Mouse (Mus musculus): Measurements from ENCODE around the gene Slc35f1. TPM values are rescaled to one million over a fixed set of nuclear protein-coding genes. Genes with fewer than 3 reads are reported as not detected.
"Not testable (repeated sequence)": the region's sequence is repeated elsewhere in the genome, so short reads cannot be mapped to it uniquely, and the experiment has no call there.

Slc35f1 gene
- polyA plus RNA-seq, 1 experiment = 0.28 TPM

DNA sequence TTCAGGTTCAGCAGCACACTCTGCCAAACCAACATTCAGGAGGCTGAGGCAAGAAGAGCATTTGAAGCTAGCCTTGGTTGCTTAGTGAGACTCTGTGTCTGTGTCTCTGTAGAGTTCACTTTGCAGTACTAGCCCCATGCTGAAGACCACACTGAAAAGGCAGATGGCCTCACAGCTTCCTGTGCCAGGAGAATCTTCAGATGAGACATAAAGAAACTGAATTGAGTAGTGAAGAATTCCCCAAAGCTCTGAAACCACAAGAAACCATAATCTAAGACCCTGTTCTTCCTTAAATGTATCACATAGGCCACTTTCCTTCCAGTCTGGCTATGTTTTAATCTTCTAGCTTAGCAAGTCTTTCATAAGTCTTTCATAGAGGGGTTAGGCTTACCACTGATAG is 161.7 kb downstream of the Slc35f1 start:
- no peak overlapping the region for H3K4me3 ChIP-seq (ENCODE audit: insufficient read depth, low read depth, low read length)
- no peak overlapping the region for H3K27ac ChIP-seq (replicated peaks; ENCODE audit: low read depth, low read length)
- H3K4me1 ChIP-seq (ENCODE audit: control insufficient read depth, insufficient read depth, insufficient read length, low read length) = no peaks in the 10 kb centered on the region

DNA sequence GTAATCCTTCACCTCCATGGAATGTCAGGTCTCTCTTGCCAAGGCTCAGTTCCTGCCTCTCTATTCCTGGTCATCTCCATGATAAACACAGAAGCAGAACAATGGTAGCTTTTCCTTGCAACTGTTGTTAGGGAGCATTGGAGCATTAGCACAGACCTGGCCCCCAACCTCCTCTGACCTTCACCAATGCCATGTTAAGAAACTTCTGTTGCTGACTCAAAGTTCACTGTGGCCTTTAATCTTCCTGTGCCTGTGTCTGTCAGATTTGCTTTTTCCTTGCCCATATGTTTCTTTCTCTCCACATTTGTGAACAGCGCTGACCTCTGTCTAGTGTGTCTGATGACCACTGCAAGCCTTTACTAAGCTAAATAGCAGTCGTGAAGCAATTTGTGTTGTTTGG is 170.5 kb downstream of the Slc35f1 start:
- Histone ChIP-seq H3K4me1 (ENCODE audit: control insufficient read depth, insufficient read depth, insufficient read length, low read length) (no peaks in the 10 kb centered on the region), H3K4me3 (ENCODE audit: insufficient read depth, low read depth, low read length) (no peak overlapping the region), H3K27ac (replicated peaks; ENCODE audit: low read depth, low read length) (no peak overlapping the region)

DNA sequence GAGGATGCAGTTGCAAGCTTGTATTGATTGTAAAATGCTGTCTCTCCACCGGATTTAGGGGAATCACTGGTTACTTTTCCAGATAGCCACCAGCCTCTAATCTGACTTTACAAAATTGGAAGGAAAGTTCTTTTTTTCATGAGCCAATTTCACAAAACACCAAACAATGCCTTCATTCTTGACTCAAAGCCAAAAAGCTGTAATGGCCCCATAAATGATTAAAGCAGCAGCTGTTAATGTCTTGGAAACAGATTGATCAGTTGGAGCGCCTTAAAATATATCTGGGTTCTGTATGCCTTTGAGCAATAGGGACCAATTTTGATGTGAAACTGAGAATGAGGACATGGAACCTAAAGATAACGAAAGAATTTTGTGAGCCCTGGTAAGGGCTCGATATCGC is 174.6 kb downstream of the Slc35f1 start:
- H3K27ac ChIP-seq (replicated peaks; ENCODE audit: low read depth, low read length) = no peak overlapping the region
- H3K4me1 ChIP-seq (ENCODE audit: control insufficient read depth, insufficient read depth, insufficient read length, low read length) = no peaks in the 10 kb centered on the region
- no peak overlapping the region for H3K4me3 ChIP-seq (ENCODE audit: insufficient read depth, low read depth, low read length)

- Histone ChIP-seq H3K4me3 (ENCODE audit: insufficient read depth, low read depth, low read length) (no peak overlapping the region), H3K4me1 (ENCODE audit: control insufficient read depth, insufficient read depth, insufficient read length, low read length) (no peaks in the 10 kb centered on the region), H3K27ac (replicated peaks; ENCODE audit: low read depth, low read length) (no peak overlapping the region)
Observed at GRCm38 (mm10) chr10:52871110-52871509, 180.8 kb downstream of the Slc35f1 start.

- no peak overlapping the region for H3K27ac ChIP-seq (replicated peaks; ENCODE audit: low read depth, low read length)
- no peaks in the 10 kb centered on the region for H3K4me1 ChIP-seq (ENCODE audit: control insufficient read depth, insufficient read depth, insufficient read length, low read length)
- no peak overlapping the region for H3K4me3 ChIP-seq (ENCODE audit: insufficient read depth, low read depth, low read length)
Observed at GRCm38 (mm10) chr10:52874133-52874532, 183.8 kb downstream of the Slc35f1 start.

GRCm38 (mm10) chr10:52874712-52875111 is 184.4 kb downstream of the Slc35f1 start:
- Histone ChIP-seq H3K27ac (replicated peaks; ENCODE audit: low read depth, low read length) (no peak overlapping the region), H3K4me1 (ENCODE audit: control insufficient read depth, insufficient read depth, insufficient read length, low read length) (no peaks in the 10 kb centered on the region)

GRCm38 (mm10) chr10:52877263-52878021 is 187.1 kb downstream of the Slc35f1 start:
- Histone ChIP-seq H3K4me3 (ENCODE audit: insufficient read depth, low read depth, low read length) (no peak overlapping the region), H3K4me1 (ENCODE audit: control insufficient read depth, insufficient read depth, insufficient read length, low read length) (no peaks in the 10 kb centered on the region), H3K27ac (replicated peaks; ENCODE audit: low read depth, low read length) (no peak overlapping the region)

More at GRCm38 (mm10) chr10:52874712-52875111, 184.4 kb downstream of the Slc35f1 start:
- no peak overlapping the region for H3K4me3 ChIP-seq (ENCODE audit: insufficient read depth, low read depth, low read length)

GRCm38 (mm10) chr10:52878093-52878801 is 187.9 kb downstream of the Slc35f1 start:
- no peak overlapping the region for H3K4me3 ChIP-seq (ENCODE audit: insufficient read depth, low read depth, low read length)
- H3K4me1 ChIP-seq (ENCODE audit: control insufficient read depth, insufficient read depth, insufficient read length, low read length) = no peaks in the 10 kb centered on the region
- no peak overlapping the region for H3K27ac ChIP-seq (replicated peaks; ENCODE audit: low read depth, low read length)

DNA sequence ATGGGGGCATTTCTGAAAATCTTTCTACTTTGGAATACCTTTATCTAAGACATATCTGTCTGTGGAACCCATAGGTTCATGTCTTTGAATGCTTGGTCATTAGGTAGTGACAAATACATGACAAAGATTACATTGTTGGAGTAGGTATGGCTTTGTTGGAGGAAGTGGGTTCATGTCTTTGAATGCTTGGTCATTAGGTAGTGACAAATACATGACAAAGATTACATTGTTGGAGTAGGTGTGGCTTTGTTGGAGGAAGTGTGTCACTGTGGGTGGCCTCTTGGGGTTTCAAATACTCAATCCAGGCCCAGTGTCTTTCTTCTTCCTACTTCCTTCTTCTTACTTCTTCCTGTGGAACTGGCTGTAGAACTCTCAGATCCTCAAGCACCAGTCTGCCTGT is 206.4 kb downstream of the Slc35f1 start:
- H3K27ac ChIP-seq (replicated peaks; ENCODE audit: low read depth, low read length); H3K4me3 ChIP-seq (ENCODE audit: insufficient read depth, low read depth, low read length); H3K4me1 ChIP-seq (ENCODE audit: control insufficient read depth, insufficient read depth, insufficient read length, low read length): not testable (repeated sequence)

DNA sequence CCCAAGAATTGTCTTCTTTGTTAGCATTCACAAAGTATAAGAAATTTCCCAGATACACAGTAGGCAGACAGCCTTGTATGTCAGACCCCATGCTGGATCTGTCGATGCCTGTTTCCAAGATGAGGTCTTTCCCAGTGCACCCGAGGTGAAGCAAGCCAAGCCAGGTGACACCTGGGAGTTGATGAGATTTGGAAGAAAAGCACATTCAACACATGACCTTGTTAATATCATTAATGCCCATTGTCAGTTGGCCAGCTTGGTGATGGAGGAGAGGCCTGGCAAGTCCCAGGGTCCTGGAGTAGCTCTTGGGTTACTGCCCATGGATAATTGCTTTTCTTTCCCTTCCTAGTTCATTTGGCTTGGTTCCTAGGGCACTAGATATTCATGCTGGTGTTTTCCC is 214.6 kb downstream of the Slc35f1 start:
- Histone ChIP-seq H3K4me3 (ENCODE audit: insufficient read depth, low read depth, low read length) (no peak overlapping the region), H3K4me1 (ENCODE audit: control insufficient read depth, insufficient read depth, insufficient read length, low read length) (no peaks in the 10 kb centered on the region), H3K27ac (replicated peaks; ENCODE audit: low read depth, low read length) (no peak overlapping the region)

DNA sequence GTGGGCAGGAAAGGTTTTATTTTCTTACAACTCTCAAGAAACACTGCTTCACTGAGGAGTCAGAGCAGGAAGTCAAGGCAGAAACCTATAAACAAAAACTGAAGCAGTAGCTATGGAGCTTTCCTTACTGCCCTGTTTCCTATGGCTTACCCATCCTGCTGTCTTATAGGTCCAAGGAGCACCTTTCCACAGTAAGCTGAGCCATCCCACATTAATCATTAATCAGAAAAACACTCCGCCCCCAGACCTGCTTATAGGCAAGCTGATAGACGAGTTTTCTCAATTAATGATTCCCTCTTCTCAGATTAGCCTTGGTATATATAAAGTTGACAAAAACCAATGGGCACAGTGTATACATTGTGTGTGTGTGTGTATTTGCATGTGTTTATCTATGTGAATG is 221.4 kb downstream of the Slc35f1 start:
- Histone ChIP-seq H3K4me1 (ENCODE audit: control insufficient read depth, insufficient read depth, insufficient read length, low read length) (no peaks in the 10 kb centered on the region), H3K4me3 (ENCODE audit: insufficient read depth, low read depth, low read length) (no peak overlapping the region), H3K27ac (replicated peaks; ENCODE audit: low read depth, low read length) (no peak overlapping the region)

DNA sequence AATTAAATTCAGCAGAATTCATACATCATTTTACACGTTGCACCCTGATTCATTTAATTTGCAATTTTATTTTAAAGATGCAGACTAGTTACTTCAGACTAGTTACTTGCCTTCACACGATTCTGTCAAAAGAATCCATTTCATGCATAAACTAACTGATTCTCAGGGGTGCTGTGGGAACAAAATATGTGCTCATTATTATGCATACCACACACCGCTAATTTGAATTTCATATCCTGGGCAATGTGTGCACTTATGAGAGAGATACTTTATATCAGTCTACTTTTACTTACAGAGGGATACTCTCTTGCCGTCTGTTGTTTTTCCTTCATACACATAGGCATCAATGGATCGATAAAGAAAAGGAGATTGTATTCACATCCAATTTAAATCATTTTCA is 228.4 kb downstream of the Slc35f1 start:
- Histone ChIP-seq H3K4me1 (ENCODE audit: control insufficient read depth, insufficient read depth, insufficient read length, low read length) (no peaks in the 10 kb centered on the region), H3K4me3 (ENCODE audit: insufficient read depth, low read depth, low read length) (no peak overlapping the region), H3K27ac (replicated peaks; ENCODE audit: low read depth, low read length) (no peak overlapping the region)

DNA sequence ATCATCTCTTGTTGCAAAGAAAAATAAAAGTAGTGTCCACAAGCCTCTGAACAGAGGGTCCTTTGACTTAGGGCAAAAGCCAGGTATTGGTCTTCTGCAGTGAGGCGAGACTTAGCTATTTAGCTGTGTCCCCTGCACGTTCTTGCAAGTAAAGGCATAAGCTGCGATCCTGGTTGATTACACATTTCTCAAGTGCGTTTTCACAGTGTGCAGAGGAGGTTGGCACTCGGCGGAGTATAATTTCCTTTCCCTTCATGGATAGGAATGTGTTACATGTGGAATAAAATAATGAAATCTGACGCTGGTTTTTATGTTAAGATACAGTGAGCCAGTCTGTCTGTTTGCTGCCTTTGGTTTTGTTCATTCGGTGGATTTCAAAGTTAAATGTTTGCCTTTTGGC is 232.8 kb downstream of the Slc35f1 start:
- Histone ChIP-seq H3K4me3 (ENCODE audit: insufficient read depth, low read depth, low read length) (no peak overlapping the region), H3K4me1 (ENCODE audit: control insufficient read depth, insufficient read depth, insufficient read length, low read length) (no peaks in the 10 kb centered on the region), H3K27ac (replicated peaks; ENCODE audit: low read depth, low read length) (no peak overlapping the region)

DNA sequence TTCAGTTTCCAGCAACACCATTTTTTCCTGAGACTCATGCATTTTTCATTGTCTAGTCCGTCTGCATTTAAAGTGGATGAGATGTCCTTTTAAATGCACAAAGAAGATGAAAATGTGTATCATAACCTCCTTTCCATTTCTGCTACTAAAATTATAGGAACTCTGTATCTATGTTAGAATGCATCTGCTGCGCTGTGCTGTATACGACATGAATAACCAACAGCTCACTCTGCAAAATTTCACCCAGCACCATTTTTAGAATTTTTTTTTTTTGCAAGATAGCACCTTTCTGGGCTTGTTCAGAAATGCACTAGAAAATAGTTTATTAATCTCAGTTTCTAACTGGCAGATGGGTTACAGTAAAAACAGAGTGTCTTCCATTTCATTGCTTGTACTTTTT is 236.0 kb downstream of the Slc35f1 start:
- no peak overlapping the region for H3K4me3 ChIP-seq (ENCODE audit: insufficient read depth, low read depth, low read length)
- H3K4me1 ChIP-seq (ENCODE audit: control insufficient read depth, insufficient read depth, insufficient read length, low read length) = no peaks in the 10 kb centered on the region
- H3K27ac ChIP-seq (replicated peaks; ENCODE audit: low read depth, low read length) = no peak overlapping the region

DNA sequence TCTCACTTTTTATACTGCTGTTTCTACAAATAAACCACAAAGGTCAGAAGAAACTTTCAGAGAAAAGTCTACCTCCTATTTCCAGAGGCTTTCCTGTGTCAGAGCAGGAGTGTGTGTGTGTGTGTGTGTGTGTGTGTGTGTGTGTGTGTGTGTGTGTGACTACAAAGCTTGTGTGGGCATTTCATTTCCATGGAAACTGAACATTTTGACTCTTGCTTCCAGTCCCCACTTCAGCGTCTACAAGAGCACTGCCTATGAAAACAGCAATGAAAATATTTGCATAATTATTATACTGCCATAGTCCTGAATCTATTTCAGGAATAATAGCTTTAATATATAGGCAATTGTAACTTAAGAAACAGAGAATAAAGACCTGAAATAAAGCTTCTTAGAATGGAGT is 241.8 kb downstream of the Slc35f1 start:
- Histone ChIP-seq H3K27ac (replicated peaks; ENCODE audit: low read depth, low read length) (no peak overlapping the region), H3K4me1 (ENCODE audit: control insufficient read depth, insufficient read depth, insufficient read length, low read length) (no peaks in the 10 kb centered on the region), H3K4me3 (ENCODE audit: insufficient read depth, low read depth, low read length) (no peak overlapping the region)

- H3K4me1 ChIP-seq (ENCODE audit: control insufficient read depth, insufficient read depth, insufficient read length, low read length) = no peaks in the 10 kb centered on the region
- no peak overlapping the region for H3K27ac ChIP-seq (replicated peaks; ENCODE audit: low read depth, low read length)
- no peak overlapping the region for H3K4me3 ChIP-seq (ENCODE audit: insufficient read depth, low read depth, low read length)
Observed at GRCm38 (mm10) chr10:52934615-52935014, 244.3 kb downstream of the Slc35f1 start.

Data from brown adipose tissue, adult 24 weeks (tissue).